Mouse (Mus musculus) embryonic stem cell, embryonic (primary cell): ENCODE results near the gene Bad.

Source experiments
- CTCF ChIA-PET, 4 experiments: fragments of 300-600 bp in 2 of 4; fragments of 350-600 bp in 2 of 4; sonication (Branson Sonifier 250); formaldehyde crosslinking; loops; one replicate each; lab custom pipeline; 2022; ENCODE audit warnings: inconsistent platforms in 2 of 4; lab: Charles Lee
- POLR2A ChIA-PET, 4 experiments: fragments of 300-600 bp in 2 of 4; fragments of 350-600 bp in 2 of 4; sonication (Branson Sonifier 250); formaldehyde crosslinking; loops; one replicate each; lab custom pipeline; 2022; ENCODE audit warnings: antibody characterized with exemption in 4 of 4, inconsistent platforms in 1 of 4; lab: Charles Lee

Gene Bad

GRCm38 (mm10) chr19:6951994-6952711, 10.5 kb downstream of the Bad start:
- ChIA-PET CTCF (interaction anchor here in 3 of 4 experiments (0.6 to 7.6 kb wide), 14 partner anchors 10 to 349 kb away, joined by 3 to 42 read pairs (median 4); partner anchors contain the start of genes Bad (in 1 of the 3), Esrra (in 1 of the 3), Fkbp2 (in 1 of the 3) and Gpr137 (in 1 of the 3)), POLR2A (interaction anchor here (0.5 to 12.2 kb wide), 47 partner anchors 10 to 1771 kb away, joined by 3 to 134 read pairs (median 6); partner anchors contain the start of genes Bad (in 4 of the 4), Gpr137 (in 4 of the 4), Fkbp2 (in 3 of the 4) and Esrra (in 2 of the 4))

GRCm38 (mm10) chr19:6952712-6953037, 11.0 kb downstream of the Bad start:
- ChIA-PET CTCF (interaction anchor here in 1 of 4 experiments (0.8 to 7.6 kb wide), 5 partner anchors 10 to 350 kb away, joined by 3 to 42 read pairs (median 19); partner anchors contain the start of genes Bad, Fkbp2 and Gpr137), POLR2A (interaction anchor here (0.5 to 12.2 kb wide), 31 partner anchors 8 to 319 kb away, joined by 3 to 134 read pairs (median 8); partner anchors contain the start of genes Bad (in 4 of the 4), Gpr137 (in 4 of the 4), Fkbp2 (in 2 of the 4) and Nudt22 (in 2 of the 4))

GRCm38 (mm10) chr19:6954046-6954445, 12.4 kb downstream of the Bad start:
- CTCF ChIA-PET: interaction anchor here in 2 of 4 experiments (1.2 to 7.6 kb wide), 4 partner anchors 11 to 25 kb away, joined by 3 to 42 read pairs (median 28); partner anchors contain the start of gene Fkbp2 (in 1 of the 2)
- POLR2A ChIA-PET: interaction anchor here in 3 of 4 experiments (0.9 to 12.2 kb wide), 11 partner anchors 10 to 384 kb away, joined by 3 to 134 read pairs (median 13); partner anchors contain the start of genes Bad (in 2 of the 3), Gpr137 (in 2 of the 3), Esrra (in 1 of the 3) and Fkbp2 (in 1 of the 3)

- POLR2A ChIA-PET: interaction anchor here in 3 of 4 experiments (0.9 to 12.2 kb wide), 12 partner anchors 8 to 41 kb away, joined by 3 to 134 read pairs (median 4); partner anchors contain the start of genes Dnajc4 (in 2 of the 3), Nudt22 (in 2 of the 3), Trpt1 (in 2 of the 3) and Bad (in 1 of the 3)
- CTCF ChIA-PET: interaction anchor here in 3 of 4 experiments (1.2 to 7.6 kb wide), 6 partner anchors 14 to 65 kb away, joined by 3 to 41 read pairs (median 5); no protein-coding TSS in a partner anchor
These were observed 13.8 kb downstream of the Bad start for GRCm38 (mm10) chr19:6955424-6955823.

GRCm38 (mm10) chr19:6956461-6956860, 14.8 kb downstream of the Bad start:
- ChIA-PET POLR2A (interaction anchor here in 3 of 4 experiments (0.6 to 12.2 kb wide), 19 partner anchors 9 to 567 kb away, joined by 3 to 134 read pairs (median 4); partner anchors contain the start of genes Bad (in 2 of the 3), Dnajc4 (in 2 of the 3), Gpr137 (in 2 of the 3) and Nudt22 (in 2 of the 3)), CTCF (interaction anchor here (0.5 to 7.6 kb wide), 9 partner anchors 13 to 122 kb away, joined by 3 to 41 read pairs (median 4); partner anchors contain the start of genes Catsperz (in 1 of the 4) and Plcb3 (in 1 of the 4))

GRCm38 (mm10) chr19:6968491-6969271, 27.0 kb downstream of the Bad start:
- CTCF ChIA-PET: interaction anchor here in 3 of 4 experiments (2.2 to 6.1 kb wide), 4 partner anchors 10 to 16 kb away, joined by 14 to 89 read pairs (median 34); partner anchors contain the start of gene Fkbp2 (in 2 of the 3)
- POLR2A ChIA-PET: interaction anchor here in 3 of 4 experiments (0.6 to 6.9 kb wide), 10 partner anchors 8 to 1745 kb away, joined by 3 to 134 read pairs (median 4); partner anchors contain the start of genes Fkbp2 (in 2 of the 3), Nudt22 (in 1 of the 3) and Trpt1 (in 1 of the 3)

- CTCF ChIA-PET: interaction anchor here (1.0 to 6.1 kb wide), 13 partner anchors 10 to 131 kb away, joined by 3 to 89 read pairs (median 10); partner anchors contain the start of genes Fkbp2 (in 3 of the 4), Catsperz (in 1 of the 4), Dnajc4 (in 1 of the 4) and Esrra (in 1 of the 4)
These were observed 27.6 kb downstream of the Bad start for GRCm38 (mm10) chr19:6969291-6969664.

GRCm38 (mm10) chr19:6969665-6970381, 28.2 kb downstream of the Bad start:
- POLR2A ChIA-PET: interaction anchor here (0.6 to 6.9 kb wide), 34 partner anchors 8 to 1512 kb away, joined by 3 to 134 read pairs (median 4); partner anchors contain the start of genes Fkbp2 (in 3 of the 4), Gpr137 (in 2 of the 4), Nudt22 (in 2 of the 4) and Trpt1 (in 2 of the 4)

More at GRCm38 (mm10) chr19:6969291-6969664, 27.6 kb downstream of the Bad start:
- POLR2A ChIA-PET: interaction anchor here in 3 of 4 experiments (0.6 to 6.9 kb wide), 16 partner anchors 8 to 1060 kb away, joined by 3 to 134 read pairs (median 7); partner anchors contain the start of genes Fkbp2 (in 3 of the 3), Nudt22 (in 2 of the 3), Trpt1 (in 2 of the 3) and Stip1 (in 1 of the 3)

GRCm38 (mm10) chr19:6970460-6971085, 28.9 kb downstream of the Bad start:
- ChIA-PET POLR2A (interaction anchor here (0.5 to 6.9 kb wide), 43 partner anchors 8 to 1753 kb away, joined by 3 to 134 read pairs (median 4); partner anchors contain the start of genes Fkbp2 (in 3 of the 4), Dnajc4 (in 2 of the 4), Gpr137 (in 2 of the 4) and Nudt22 (in 2 of the 4)), CTCF (interaction anchor here (0.5 to 6.1 kb wide), 45 partner anchors 8 to 593 kb away, joined by 3 to 89 read pairs (median 5); partner anchors contain the start of genes Fkbp2 (in 3 of the 4), Dnajc4 (in 2 of the 4), Bad (in 1 of the 4) and Catsperz (in 1 of the 4))

More at GRCm38 (mm10) chr19:6969665-6970381, 28.2 kb downstream of the Bad start:
- CTCF ChIA-PET: interaction anchor here (0.5 to 6.1 kb wide), 44 partner anchors 8 to 593 kb away, joined by 3 to 89 read pairs (median 4); partner anchors contain the start of genes Fkbp2 (in 3 of the 4), Dnajc4 (in 2 of the 4), Bad (in 1 of the 4) and Catsperz (in 1 of the 4)

- CTCF ChIA-PET: interaction anchor here (0.6 to 6.1 kb wide), 12 partner anchors 7 to 49 kb away, joined by 3 to 89 read pairs (median 11); partner anchors contain the start of genes Fkbp2 (in 3 of the 4), Bad (in 1 of the 4), Nudt22 (in 1 of the 4) and Trpt1 (in 1 of the 4)
- POLR2A ChIA-PET: interaction anchor here (0.5 to 6.9 kb wide), 29 partner anchors 8 to 1770 kb away, joined by 3 to 134 read pairs (median 5); partner anchors contain the start of genes Fkbp2 (in 3 of the 4), Vegfb (in 2 of the 4), Bad (in 1 of the 4) and Esrra (in 1 of the 4)
These were observed 30.0 kb downstream of the Bad start for GRCm38 (mm10) chr19:6971644-6972043.

GRCm38 (mm10) chr19:6972247-6972917, 30.7 kb downstream of the Bad start:
- ChIA-PET POLR2A (interaction anchor here in 3 of 4 experiments (0.6 to 6.9 kb wide), 15 partner anchors 7 to 293 kb away, joined by 3 to 134 read pairs (median 5); partner anchors contain the start of genes Fkbp2 (in 3 of the 3), Vegfb (in 2 of the 3), Bad (in 1 of the 3) and Gpr137 (in 1 of the 3)), CTCF (interaction anchor here (0.6 to 6.1 kb wide), 7 partner anchors 7 to 36 kb away, joined by 3 to 89 read pairs (median 13); partner anchors contain the start of genes Fkbp2 (in 2 of the 4) and Bad (in 1 of the 4))

- POLR2A ChIA-PET: interaction anchor here (0.5 to 3.3 kb wide), 29 partner anchors 9 to 1970 kb away, joined by 3 to 19 read pairs (median 4); partner anchors contain the start of genes Bad (in 2 of the 4), Nudt22 (in 2 of the 4), Trpt1 (in 2 of the 4) and Catsperz (in 1 of the 4)
- CTCF ChIA-PET: interaction anchor here in 3 of 4 experiments (0.6 to 1.3 kb wide), 11 partner anchors 11 to 1050 kb away, joined by 3 to 5 read pairs (median 3); no protein-coding TSS in a partner anchor
These were observed 32.0 kb downstream of the Bad start for GRCm38 (mm10) chr19:6973581-6974190.
